18 mouse cellular contexts compared by ENCODE assay signal in genomic region chr19:41086289-41086688, GRCm38 (mm10). TPM values are rescaled to one million over a fixed set of nuclear protein-coding genes. Genes with fewer than 3 reads are reported as not detected.
A peak's percentile ranks its signal among the peaks of the same experiment; 100 is the strongest.
DNase-seq lines count a peak whose midpoint lies in the region; ATAC-seq and TF ChIP-seq lines count a peak whose summit lies in the region.
"Had no signal": no experiment of that assay in that cellular context is flagged by ENCODE, and none has a peak within 500 bp of the region (broad histone marks: within the 10 kb centered on the region; RNA-seq: fewer than 3 reads in every experiment).

No protein-coding gene starts in this region.

- no peak overlapping the region for H3K4me3 ChIP-seq in forebrain, embryonic 14.5 days (ENCODE audit: low read depth, low read length)
- no peak overlapping the region for H3K4me3 ChIP-seq in forebrain, embryonic 10.5 days
- no peak overlapping the region; the same call in 1 of the 2 replicates for H3K4me3 ChIP-seq in layer of hippocampus, adult 2 months
- no peak overlapping the region for H3K4me3 ChIP-seq in stomach, embryonic 14.5 days (ENCODE audit: low read depth, low read length)
- H3K4me3 ChIP-seq in stomach, postnatal 0 days (ENCODE audit: low read depth, low read length): no peak overlapping the region
- H3K4me3 ChIP-seq: limb, embryonic 13.5 days; liver, embryonic 15.5 days had no signal

- H3K27ac ChIP-seq in forebrain, embryonic 14.5 days (ENCODE audit: low read depth, low read length): no peak overlapping the region
- no peak overlapping the region for H3K27ac ChIP-seq in forebrain, embryonic 10.5 days
- peak overlapping the region; percentile 73 for H3K27ac ChIP-seq in layer of hippocampus, adult 2 months
- H3K27ac ChIP-seq in stomach, embryonic 14.5 days (ENCODE audit: low read length): no peak overlapping the region
- H3K27ac ChIP-seq in stomach, postnatal 0 days (replicated peaks): no peak overlapping the region
- H3K27ac ChIP-seq: limb, embryonic 13.5 days; liver, embryonic 15.5 days had no signal

- no peaks in the 10 kb centered on the region for H3K36me3 ChIP-seq in forebrain, embryonic 14.5 days (ENCODE audit: control insufficient read depth, insufficient read depth, low read length)
- no peaks in the 10 kb centered on the region for H3K36me3 ChIP-seq in forebrain, embryonic 10.5 days (replicated peaks)
- no peaks in the 10 kb centered on the region for H3K36me3 ChIP-seq in stomach, embryonic 14.5 days (ENCODE audit: control insufficient read depth, insufficient read depth, low read length)
- H3K36me3 ChIP-seq in stomach, postnatal 0 days (ENCODE audit: control insufficient read depth, insufficient read depth, low read length): no peaks in the 10 kb centered on the region
- H3K36me3 ChIP-seq: limb, embryonic 13.5 days; liver, embryonic 15.5 days had no signal

- H3K27me3 ChIP-seq in forebrain, embryonic 14.5 days (replicated peaks; ENCODE audit: control insufficient read depth, insufficient read depth, low read length): no peaks in the 10 kb centered on the region
- H3K27me3 ChIP-seq in forebrain, embryonic 10.5 days (ENCODE audit: poor library complexity, severe bottlenecking): peaks cover 31% of the 10 kb centered on the region
- no peaks in the 10 kb centered on the region for H3K27me3 ChIP-seq in stomach, embryonic 14.5 days (ENCODE audit: control insufficient read depth, insufficient read depth, low read length)
- H3K27me3 ChIP-seq in stomach, postnatal 0 days (ENCODE audit: control insufficient read depth, insufficient read depth, low read length): no peaks in the 10 kb centered on the region

- 86% methylated on average over 6 of the region's 6 CpGs for WGBS in forebrain, embryonic 14.5 days
- WGBS in forebrain, embryonic 10.5 days: 85% methylated on average over 6 of the region's 6 CpGs
- WGBS in stomach, embryonic 14.5 days: 83% methylated on average over 6 of the region's 6 CpGs
- 81% methylated on average over 6 of the region's 6 CpGs for WGBS in stomach, postnatal 0 days

- no peak for TF ChIP-seq EP300 in stomach, postnatal 0 days (optimal IDR thresholded peaks at IDR 0.05)

- ATAC-seq in forebrain, embryonic 14.5 days: peak; percentile 1; the same call in 1 of the 2 replicates
- ATAC-seq in stomach, embryonic 14.5 days (ENCODE audit: insufficient number of reproducible peaks, insufficient read depth, low FRiP score, low read depth): 0 out of 2 replicates have a peak, but pooled peaks have one; percentile 23
- ATAC-seq in stomach, postnatal 0 days (ENCODE audit: low FRiP score, low TSS enrichment): no peak

- peaks cover 7% of the 10 kb centered on the region for H3K4me1 ChIP-seq in forebrain, embryonic 14.5 days (ENCODE audit: control insufficient read depth, insufficient read depth, low read length)
- H3K4me1 ChIP-seq in forebrain, embryonic 10.5 days: peaks cover 26% of the 10 kb centered on the region
- H3K4me1 ChIP-seq in stomach, embryonic 14.5 days (ENCODE audit: control insufficient read depth, insufficient read depth, low read length): no peaks in the 10 kb centered on the region
- no peaks in the 10 kb centered on the region for H3K4me1 ChIP-seq in stomach, postnatal 0 days (replicated peaks; ENCODE audit: control insufficient read depth, insufficient read depth)
- H3K4me1 ChIP-seq: liver, embryonic 15.5 days had no signal

- H3K4me2 ChIP-seq in forebrain, embryonic 14.5 days (ENCODE audit: low read length): no peak overlapping the region
- no peak overlapping the region for H3K4me2 ChIP-seq in stomach, embryonic 14.5 days (replicated peaks; ENCODE audit: low read depth, low read length)
- no peak overlapping the region for H3K4me2 ChIP-seq in stomach, postnatal 0 days (replicated peaks; ENCODE audit: low read depth)
- H3K4me2 ChIP-seq: heart, embryonic 11.5 days; limb, embryonic 13.5 days; liver, embryonic 15.5 days had no signal

- DNase-seq in forebrain, embryonic 14.5 days (ENCODE audit: low spot score): no peak
- no peak for DNase-seq in forebrain, embryonic 10.5 days (ENCODE audit: extremely low spot score, low spot score)
- no peak for DNase-seq in layer of hippocampus, adult 2 months (ENCODE audit: low spot score in 2 of 2)
- no peak for DNase-seq in layer of hippocampus, adult 9-10 months (ENCODE audit: low spot score)
- no peak for DNase-seq in stomach, postnatal 0 days (ENCODE audit: low spot score)
- no peak for DNase-seq in spleen, postnatal 36 days (ENCODE audit: low spot score in 2 of 2)
- DNase-seq in natural killer cell, adult 2 months (ENCODE audit: low spot score in 2 of 2): no peak

- TF ChIP-seq CTCF in layer of hippocampus, adult 2 months (conservative IDR thresholded peaks at IDR 0.05): no peak
- TF ChIP-seq CTCF in stomach, postnatal 0 days (IDR thresholded peaks at IDR 0.05; ENCODE audit: low read depth): no peak

- H3K9me3 ChIP-seq in forebrain, embryonic 14.5 days (replicated peaks; ENCODE audit: control insufficient read depth, low read length): no peaks in the 10 kb centered on the region
- no peaks in the 10 kb centered on the region for H3K9me3 ChIP-seq in forebrain, embryonic 10.5 days
- H3K9me3 ChIP-seq in stomach, embryonic 14.5 days (ENCODE audit: control insufficient read depth, low read depth, low read length): no peaks in the 10 kb centered on the region
- H3K9me3 ChIP-seq in stomach, postnatal 0 days (ENCODE audit: control insufficient read depth, low read length): no peaks in the 10 kb centered on the region
- H3K9me3 ChIP-seq: limb, embryonic 13.5 days; liver, embryonic 15.5 days had no signal

- no peak overlapping the region for H3K9ac ChIP-seq in forebrain, embryonic 14.5 days (ENCODE audit: low read length)
- no peak overlapping the region for H3K9ac ChIP-seq in stomach, embryonic 14.5 days (replicated peaks; ENCODE audit: low read depth, low read length)
- no peak overlapping the region for H3K9ac ChIP-seq in stomach, postnatal 0 days (ENCODE audit: low read length)
- H3K9ac ChIP-seq: limb, embryonic 13.5 days; liver, embryonic 15.5 days had no signal

RNA-seq across cellular contexts. Expression of gene Opalin, which starts 9.4 kb away (rescaled TPM):
- polyA plus RNA-seq in forebrain, embryonic 14.5 days (2014; fragmentation: Nextera tagmentation; extraction: Ambion mirVana): not detected in 2 replicates
- not detected in 2 replicates for polyA plus RNA-seq in forebrain, embryonic 10.5 days (2016; fragmentation: Nextera tagmentation; extraction: Ambion mirVana)
- 10 to 100 TPM in 1 of 2 experiments, 1 to 10 TPM in 1; 8.8 to 10.8 TPM for total RNA-seq in layer of hippocampus, adult 2 months (2021)
- not detected in 2 replicates for polyA plus RNA-seq in stomach, embryonic 14.5 days (2014; fragmentation: Nextera tagmentation; extraction: Ambion mirVana)
- not detected in 2 replicates for polyA plus RNA-seq in stomach, postnatal 0 days (2015; fragmentation: Nextera tagmentation; extraction: Ambion mirVana)
- total RNA-seq: common myeloid progenitor, adult 5-6 weeks; gastrocnemius, postnatal 25 days; heart, postnatal 25 days had no signal
- polyA plus RNA-seq: embryonic facial prominence, embryonic 14.5 days; limb, embryonic 13.5 days; liver, embryonic 15.5 days; Patski; urinary bladder, adult 2 months had no signal

RNA-seq across cellular contexts. Expression of gene Dntt, which starts 57.2 kb away (rescaled TPM):
- 0.09 TPM in 1 of 2 replicates, not detected in the other for polyA plus RNA-seq in forebrain, embryonic 14.5 days (2014; fragmentation: Nextera tagmentation; extraction: Ambion mirVana)
- polyA plus RNA-seq in forebrain, embryonic 10.5 days (2016; fragmentation: Nextera tagmentation; extraction: Ambion mirVana): not detected in 2 replicates
- total RNA-seq in layer of hippocampus, adult 2 months (2021): not detected
- not detected in 2 replicates for polyA plus RNA-seq in stomach, embryonic 14.5 days (2014; fragmentation: Nextera tagmentation; extraction: Ambion mirVana)
- not detected in 2 replicates for polyA plus RNA-seq in stomach, postnatal 0 days (2015; fragmentation: Nextera tagmentation; extraction: Ambion mirVana)
- total RNA-seq: heart, postnatal 25 days; left cerebral cortex, adult 8-10 months had no signal
- polyA plus RNA-seq: embryonic facial prominence, embryonic 14.5 days; heart, embryonic 11.5 days; limb, embryonic 13.5 days; liver, embryonic 15.5 days had no signal
